Mouse (Mus musculus) hindbrain, embryonic 14.5 days (tissue): Measurements from ENCODE around the gene Cd151. TPM values are rescaled to one million over a fixed set of nuclear protein-coding genes. Genes with fewer than 3 reads are reported as not detected.

Experiments
- ATAC-seq: fragments of 200-750 bp; cut with Nextera tagmentation; 2 replicates; pipeline ENCODE4 v1.8.0; 2017; ENCODE audit warnings: moderate number of reproducible peaks, mild to moderate bottlenecking, moderate TSS enrichment, moderate library complexity; ENCODE audit not compliant: low FRiP score
- DNase-seq: peaks from one replicate; pipeline ENCODE4 v3.0.0-alpha.2; 2015; ENCODE audit warnings: low spot score
- H3K27ac ChIP-seq: fragments of 300-500 bp; sonication (generic); 2 replicates; pipeline ENCODE4 v1.5.1; 2014; ENCODE audit warnings: mild to moderate bottlenecking, moderate library complexity
- H3K27me3 ChIP-seq: fragments of 300-500 bp; sonication (generic); 2 replicates; pipeline ENCODE4 v1.6.1; 2014; ENCODE audit warnings: mild to moderate bottlenecking, low read length, mixed read lengths; ENCODE audit not compliant: control insufficient read depth, insufficient read depth
- H3K36me3 ChIP-seq: fragments of 300-500 bp; sonication (generic); replicated peaks from 2 replicates; pipeline ENCODE4 v1.6.1; 2014; ENCODE audit not compliant: control insufficient read depth, insufficient read depth
- H3K4me1 ChIP-seq: fragments of 300-500 bp; sonication (generic); replicated peaks from 2 replicates; pipeline ENCODE4 v1.6.1; 2014; ENCODE audit warnings: antibody characterized with exemption, low read length, mixed read lengths; ENCODE audit not compliant: control insufficient read depth, insufficient read depth
- H3K4me2 ChIP-seq: fragments of 300-500 bp; sonication (generic); replicated peaks from 2 replicates; pipeline ENCODE4 v1.6.1; 2014; ENCODE audit warnings: mild to moderate bottlenecking, moderate library complexity
- H3K4me3 ChIP-seq: fragments of 300-500 bp; sonication (generic); replicated peaks from 2 replicates; pipeline ENCODE4 v1.5.1; 2014; ENCODE audit warnings: mild to moderate bottlenecking, low read length
- H3K9ac ChIP-seq: fragments of 300-500 bp; sonication (generic); 2 replicates; pipeline ENCODE4 v1.6.1; 2014
- H3K9me3 ChIP-seq: fragments of 300-500 bp; sonication (generic); 2 replicates; pipeline ENCODE4 v1.6.1; 2016; ENCODE audit warnings: low read length; ENCODE audit not compliant: control insufficient read depth
- WGBS: fragments of 180-500 bp; shearing (Covaris S2); extraction: QIAGEN DNeasy Blood & Tissue Kit; methylation state at CpG from one replicate; pipeline ENCODE4 v1.1.7; 2014; 5-methylcytosine and 5-hydroxymethylcytosine counted together
- polyA plus RNA-seq: library from polyadenylated mRNA; unstranded; fragments of >200 nt; fragmentation: Nextera tagmentation; extraction: Ambion mirVana; gene quantifications from 2 replicates; pipeline ENCODE4 v1.2.1, GENCODE M21; 2014

Gene Cd151
- polyA plus RNA-seq, 1 experiment from 2014 or later, result 50.4 TPM

- ATAC-seq (no peak), DNase-seq (no peak)
- H3K9me3 ChIP-seq, result no peaks in the 10 kb centered on the region
- H3K27ac ChIP-seq, result no peak overlapping the region
- peaks cover 10% of the 10 kb centered on the region; the same call in 1 of the 2 replicates for H3K27me3 ChIP-seq
- no peaks in the 10 kb centered on the region; the same call in 1 of the 2 replicates for H3K36me3 ChIP-seq
- H3K9ac ChIP-seq, result no peak overlapping the region; the same call in 1 of the 2 replicates
- 80% methylated on average over 6 of the region's 6 CpGs for WGBS
- H3K4me2 ChIP-seq, result peak overlapping the region; percentile 90
- H3K4me1 ChIP-seq, result peaks cover 26% of the 10 kb centered on the region
- peak overlapping the region; percentile 70 for H3K4me3 ChIP-seq
These were observed 16.0 kb downstream of the Cd151 start for GRCm38 (mm10) chr7:141483114-141483653.

DNA sequence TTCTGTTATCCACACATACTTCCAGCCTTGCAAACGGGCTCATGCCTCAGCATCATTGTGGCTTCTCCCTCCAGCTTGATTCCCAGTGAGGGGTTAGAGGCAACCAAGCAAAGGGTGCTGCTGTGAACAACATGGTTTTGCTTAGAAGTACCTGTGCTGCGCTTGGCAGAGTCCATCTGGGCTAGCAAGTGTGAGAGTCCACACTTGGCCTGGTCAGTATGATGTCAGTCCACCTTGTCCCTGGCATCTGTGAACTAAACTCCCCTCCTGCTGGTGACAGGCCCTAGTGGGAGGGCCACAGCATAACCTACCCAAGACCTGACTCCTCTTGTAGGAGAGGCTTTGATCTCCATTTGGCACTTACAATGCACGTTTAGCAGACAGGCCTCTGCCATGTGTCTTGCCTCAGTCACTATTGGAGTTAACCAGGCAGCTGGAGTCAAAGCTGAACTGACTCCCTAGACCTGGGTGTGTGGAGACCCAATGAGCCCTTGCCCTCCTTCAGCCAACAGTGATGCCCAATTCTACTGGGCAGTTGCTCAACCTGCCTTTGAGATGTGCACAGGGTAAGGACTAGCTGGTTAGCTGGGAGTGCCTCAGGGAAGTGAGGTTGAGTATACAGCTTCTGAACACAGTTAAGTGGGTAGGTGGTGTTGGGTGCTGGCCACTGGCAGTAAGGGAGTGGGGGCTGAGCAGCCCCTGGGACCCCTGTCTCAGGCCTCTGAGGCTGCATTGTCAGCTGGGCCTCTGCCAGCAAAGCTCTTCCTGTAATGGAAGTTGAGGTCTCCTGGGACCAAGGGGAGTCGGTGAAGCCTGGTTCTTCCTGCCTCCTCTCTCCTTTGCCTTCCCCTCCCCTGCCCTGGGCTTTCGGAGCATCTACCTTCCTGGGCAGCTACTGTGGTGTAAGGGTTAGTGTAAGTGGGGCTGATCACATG, 17.3 kb downstream of the Cd151 start:
- 68% methylated on average over 5 of the region's 5 CpGs for whole genome bisulfite sequencing
- H3K36me3 ChIP-seq, result no peaks in the 10 kb centered on the region; the same call in 1 of the 2 replicates
- no peaks in the 10 kb centered on the region for H3K9me3 ChIP-seq
- peaks cover 26% of the 10 kb centered on the region for H3K4me1 ChIP-seq
- H3K9ac ChIP-seq, result no peak overlapping the region
- H3K4me2 ChIP-seq, result no peak overlapping the region
- no peak overlapping the region for H3K4me3 ChIP-seq
- peaks cover 10% of the 10 kb centered on the region; the same call in 1 of the 2 replicates for H3K27me3 ChIP-seq
- H3K27ac ChIP-seq, result no peak overlapping the region
- no peak for ATAC-seq
- no peak for DNase-seq

- no peak overlapping the region for H3K27ac ChIP-seq
- ATAC-seq (no peak), DNase-seq (no peak)
- H3K27me3 ChIP-seq, result peaks cover 10% of the 10 kb centered on the region; the same call in 1 of the 2 replicates
- no peak overlapping the region for H3K4me3 ChIP-seq
- no peak overlapping the region for H3K9ac ChIP-seq
- no peak overlapping the region for H3K4me2 ChIP-seq
- H3K4me1 ChIP-seq, result peaks cover 26% of the 10 kb centered on the region
- 75% methylated on average over 2 of the region's 2 CpGs for WGBS
- no peaks in the 10 kb centered on the region for H3K9me3 ChIP-seq
- no peaks in the 10 kb centered on the region; the same call in 1 of the 2 replicates for H3K36me3 ChIP-seq
These were observed 18.0 kb downstream of the Cd151 start for GRCm38 (mm10) chr7:141485186-141485585.

DNA sequence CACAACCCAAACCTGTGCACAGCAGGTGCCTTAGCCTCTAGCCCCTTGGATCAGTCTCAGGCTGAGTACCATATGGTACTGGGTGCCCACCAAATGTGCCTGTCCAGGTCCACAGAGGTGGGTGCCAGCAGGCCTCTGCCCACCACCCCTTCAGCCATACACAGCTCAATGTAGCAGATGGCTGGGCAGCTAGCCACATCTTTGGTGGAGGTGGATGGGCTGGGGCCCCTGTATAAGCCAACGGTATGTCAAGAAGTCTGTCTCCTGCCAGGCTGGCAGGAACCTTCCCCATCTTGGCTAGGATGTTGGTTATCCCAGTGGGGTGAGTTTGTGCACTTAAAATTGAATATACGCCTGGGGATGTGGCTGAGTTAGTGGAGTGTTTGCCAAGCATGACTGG, 18.4 kb downstream of the Cd151 start:
- Histone ChIP-seq H3K4me2 (no peak overlapping the region), H3K36me3 (no peaks in the 10 kb centered on the region; the same call in 1 of the 2 replicates), H3K9ac (no peak overlapping the region), H3K27ac (no peak overlapping the region), H3K9me3 (no peaks in the 10 kb centered on the region), H3K27me3 (peaks cover 10% of the 10 kb centered on the region; the same call in 1 of the 2 replicates), H3K4me1 (peaks cover 26% of the 10 kb centered on the region), H3K4me3 (no peak overlapping the region)
- 84% methylated on average over 2 of the region's 2 CpGs for WGBS
- no peak for DNase-seq
- no peak for ATAC-seq

- no peak overlapping the region for H3K4me3 ChIP-seq
- 81% methylated on average over 1 of the region's 1 CpGs for WGBS
- peaks cover 10% of the 10 kb centered on the region; the same call in 1 of the 2 replicates for H3K27me3 ChIP-seq
- H3K4me1 ChIP-seq, result peaks cover 26% of the 10 kb centered on the region
- no peak for DNase-seq
- H3K4me2 ChIP-seq, result no peak overlapping the region
- H3K36me3 ChIP-seq, result no peaks in the 10 kb centered on the region; the same call in 1 of the 2 replicates
- H3K27ac ChIP-seq, result no peak overlapping the region
- H3K9me3 ChIP-seq, result no peaks in the 10 kb centered on the region
- H3K9ac ChIP-seq, result no peak overlapping the region
- no peak for ATAC-seq
These were observed 19.0 kb downstream of the Cd151 start for GRCm38 (mm10) chr7:141486239-141486638.

DNA sequence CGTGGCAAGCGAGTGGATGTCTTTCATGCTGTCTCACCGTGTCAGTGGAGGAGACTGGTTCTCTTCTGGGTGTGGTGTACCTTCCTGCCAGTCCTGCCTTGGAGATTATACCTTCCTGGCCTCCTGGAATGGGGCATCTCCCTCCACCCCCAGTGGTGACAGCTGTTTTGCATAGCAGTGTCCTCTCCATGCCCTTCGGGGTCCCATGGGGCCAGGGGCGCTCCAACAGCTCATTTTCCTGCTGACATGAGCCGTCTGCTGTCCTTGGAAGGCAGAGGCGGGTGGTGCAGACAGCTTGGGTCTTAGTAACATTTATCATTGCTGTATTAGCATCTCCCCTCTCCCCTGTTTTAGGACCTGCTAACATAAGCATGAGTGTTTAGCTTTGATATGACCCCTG, 19.9 kb downstream of the Cd151 start:
- peaks cover 10% of the 10 kb centered on the region; the same call in 1 of the 2 replicates for H3K27me3 ChIP-seq
- no peak for ATAC-seq
- 59% methylated on average over 7 of the region's 7 CpGs for WGBS
- no peak overlapping the region for H3K27ac ChIP-seq
- H3K4me3 ChIP-seq, result no peak overlapping the region
- no peak for DNase-seq
- H3K4me2 ChIP-seq, result no peak overlapping the region
- no peaks in the 10 kb centered on the region for H3K9me3 ChIP-seq
- no peak overlapping the region for H3K9ac ChIP-seq
- H3K36me3 ChIP-seq, result peaks cover 4% of the 10 kb centered on the region
- peaks cover 25% of the 10 kb centered on the region for H3K4me1 ChIP-seq

DNA sequence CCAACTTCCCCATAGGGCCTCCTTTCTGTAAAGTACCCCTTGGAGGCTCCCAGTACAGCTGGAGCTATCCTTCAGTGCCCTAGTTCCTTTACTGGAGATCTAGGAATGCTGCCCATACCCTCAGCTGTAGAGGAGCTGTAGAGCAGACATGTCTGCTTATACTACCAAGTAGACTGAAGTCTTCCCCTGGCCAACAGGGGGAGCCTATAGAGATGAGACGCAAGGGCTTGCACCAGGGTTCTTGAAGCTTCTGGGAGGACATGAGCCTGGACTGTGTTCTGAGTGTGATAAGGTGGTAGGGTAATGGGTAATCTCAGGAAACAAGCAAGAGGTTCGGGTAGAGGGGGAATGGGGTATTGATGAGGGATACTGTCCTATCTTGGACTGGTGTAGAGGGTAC, 24.0 kb downstream of the Cd151 start:
- no peak for ATAC-seq
- Histone ChIP-seq H3K4me1 (peaks cover 10% of the 10 kb centered on the region; the same call in 1 of the 2 replicates), H3K27me3 (no peaks in the 10 kb centered on the region), H3K4me2 (no peak overlapping the region), H3K36me3 (peaks cover 41% of the 10 kb centered on the region), H3K9me3 (no peaks in the 10 kb centered on the region), H3K9ac (no peak overlapping the region), H3K27ac (no peak overlapping the region), H3K4me3 (no peak overlapping the region)
- WGBS, result 75% methylated on average over 2 of the region's 2 CpGs
- no peak for DNase-seq

DNA sequence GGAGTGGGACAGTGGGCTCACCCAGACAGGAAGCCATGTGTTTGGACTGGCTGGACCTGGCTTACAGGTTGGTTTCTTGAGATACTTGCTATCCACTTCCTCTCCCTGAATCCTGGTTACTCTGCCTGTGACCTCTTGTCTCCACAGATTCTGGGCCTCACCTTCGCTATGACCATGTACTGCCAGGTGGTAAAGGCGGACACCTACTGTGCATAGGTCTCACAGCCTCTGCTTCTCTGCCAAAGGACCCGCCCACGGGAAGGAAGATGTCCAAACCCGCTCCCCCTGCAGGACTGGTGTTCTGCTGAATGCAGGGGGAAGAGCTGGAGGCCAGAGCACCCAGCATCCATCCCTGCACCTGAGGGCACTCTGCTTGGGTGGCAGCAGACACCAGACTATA, 25.5 kb downstream of the Cd151 start:
- H3K27me3 ChIP-seq, result no peaks in the 10 kb centered on the region
- H3K4me1 ChIP-seq, result no peaks in the 10 kb centered on the region; the same call in 1 of the 2 replicates
- H3K4me2 ChIP-seq, result no peak overlapping the region
- no peak overlapping the region for H3K4me3 ChIP-seq
- WGBS, result 87% methylated on average over 5 of the region's 5 CpGs
- H3K9me3 ChIP-seq, result no peaks in the 10 kb centered on the region
- ATAC-seq (no peak), DNase-seq (no peak)
- H3K9ac ChIP-seq, result no peak overlapping the region
- no peak overlapping the region for H3K27ac ChIP-seq
- H3K36me3 ChIP-seq, result peaks cover 42% of the 10 kb centered on the region

DNA sequence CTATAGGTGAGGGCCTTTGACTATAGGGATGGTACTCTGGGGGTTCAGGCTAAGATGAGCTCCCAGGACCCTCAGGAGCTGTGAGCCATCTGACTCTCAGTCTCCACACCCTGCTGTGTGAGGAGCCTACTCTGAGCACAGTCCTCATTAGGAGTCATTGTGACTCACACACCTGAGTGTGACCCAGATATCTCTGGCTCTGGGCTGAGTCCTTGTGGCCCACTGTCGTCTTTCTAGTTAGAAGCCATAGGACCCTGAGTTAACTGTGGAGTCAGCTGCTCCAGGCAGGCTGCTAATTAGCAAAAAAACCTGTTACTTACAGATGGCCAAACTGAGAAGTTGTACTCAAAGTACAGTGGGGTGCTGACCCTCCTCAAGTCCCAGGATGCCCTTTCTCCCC, 26.5 kb downstream of the Cd151 start:
- Histone ChIP-seq H3K4me3 (no peak overlapping the region), H3K27me3 (no peaks in the 10 kb centered on the region), H3K4me2 (no peak overlapping the region), H3K36me3 (peaks cover 49% of the 10 kb centered on the region), H3K9me3 (no peaks in the 10 kb centered on the region), H3K9ac (no peak overlapping the region), H3K4me1 (no peaks in the 10 kb centered on the region), H3K27ac (no peak overlapping the region)
- DNase-seq (no peak), ATAC-seq (no peak)
- 91% methylated on average over 1 of the region's 1 CpGs for WGBS
